Mouse (Mus musculus) CD4-positive helper T cell, adult 2 months (primary cell): ENCODE data around the gene 1700030K09Rik.
A peak's percentile ranks its signal among the peaks of the same experiment; 100 is the strongest.

ENCODE experiments used
- DNase-seq: peaks from one replicate; pipeline ENCODE4 v3.0.0-alpha.2; 2012; ENCODE audit warnings: low read depth, missing footprints, low spot score

Gene 1700030K09Rik

DNA sequence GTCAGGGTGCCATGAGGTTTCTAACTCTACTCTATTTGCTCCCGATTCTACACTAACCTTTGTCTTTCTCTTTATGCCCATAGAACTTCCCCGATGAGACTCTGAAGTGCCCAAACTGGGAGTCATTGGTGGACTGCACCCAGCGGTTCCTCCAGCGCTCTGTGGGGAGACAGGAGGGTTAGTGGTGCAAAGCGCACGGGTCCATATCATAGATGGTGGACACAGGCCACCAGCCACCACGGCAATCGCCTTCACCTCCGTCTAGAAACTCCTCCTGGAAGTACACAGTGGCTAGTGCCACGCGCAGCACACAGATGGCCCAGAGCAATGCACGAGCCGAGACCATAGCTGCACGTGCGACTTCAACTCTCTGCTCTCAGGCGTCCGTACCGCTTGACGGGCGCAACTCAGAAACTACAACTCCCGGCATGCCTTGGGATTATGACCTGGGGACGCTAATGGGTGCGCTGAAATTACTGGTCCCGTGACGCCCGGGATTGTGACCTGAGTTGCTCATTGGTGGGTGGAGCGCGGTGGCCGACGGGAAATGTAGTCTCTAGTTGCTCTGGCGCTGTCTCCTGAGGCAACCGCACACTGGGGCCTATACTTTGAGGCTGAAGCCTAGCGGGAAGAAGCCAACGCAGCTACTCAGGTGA lies at the start of gene 1700030K09Rik, which contains the start of gene Calr3:
Gene 1700030K09Rik, plus strand, starts transcription at position 543 of the 656 bp plus-strand sequence.
Gene Calr3, minus strand, starts transcription at position 533 of the 656 bp plus-strand sequence.
- DNase-seq, result peak; percentile 97

DNA sequence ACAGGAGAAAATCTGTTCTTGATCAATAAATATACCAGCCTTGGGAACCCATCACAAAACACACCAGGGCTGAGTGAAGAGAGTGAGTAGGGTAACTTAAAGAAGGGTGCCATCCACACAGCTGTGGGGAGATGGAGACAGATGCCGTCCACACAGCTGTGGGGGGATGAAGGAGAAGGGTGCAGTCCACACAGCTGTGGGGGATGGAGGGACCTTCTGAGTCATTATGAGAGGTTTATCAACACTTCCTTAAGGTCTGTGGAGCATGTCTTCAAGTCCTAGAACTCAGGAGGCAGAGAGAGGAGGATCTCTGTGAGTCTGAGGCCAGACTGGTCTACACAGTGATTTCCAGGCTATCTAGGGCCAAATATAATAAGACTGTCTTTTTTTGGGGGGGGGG lies 42.3 kb upstream of the 1700030K09Rik start:
- DNase-seq, result no peak

DNA sequence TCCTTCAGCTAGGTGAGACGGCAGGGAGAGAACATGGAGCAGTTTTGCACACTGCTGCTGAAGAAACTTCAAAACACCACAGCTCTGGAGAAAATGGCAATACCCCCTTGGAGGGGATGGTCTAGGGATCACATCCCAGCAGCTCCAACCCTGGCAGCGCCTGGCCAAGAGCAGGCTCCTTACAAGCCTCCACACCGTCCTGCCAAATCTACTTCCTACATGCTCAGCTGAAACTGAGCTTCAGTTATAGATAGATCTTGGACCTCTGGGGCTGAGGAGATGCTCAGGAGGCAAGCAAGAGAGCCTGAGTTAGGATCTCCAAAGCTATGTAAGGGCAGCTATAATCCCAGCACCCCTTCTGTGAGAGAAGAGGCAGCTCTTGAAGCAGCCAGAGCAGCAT lies 40.7 kb upstream of the 1700030K09Rik start:
- DNase-seq, result no peak

DNA sequence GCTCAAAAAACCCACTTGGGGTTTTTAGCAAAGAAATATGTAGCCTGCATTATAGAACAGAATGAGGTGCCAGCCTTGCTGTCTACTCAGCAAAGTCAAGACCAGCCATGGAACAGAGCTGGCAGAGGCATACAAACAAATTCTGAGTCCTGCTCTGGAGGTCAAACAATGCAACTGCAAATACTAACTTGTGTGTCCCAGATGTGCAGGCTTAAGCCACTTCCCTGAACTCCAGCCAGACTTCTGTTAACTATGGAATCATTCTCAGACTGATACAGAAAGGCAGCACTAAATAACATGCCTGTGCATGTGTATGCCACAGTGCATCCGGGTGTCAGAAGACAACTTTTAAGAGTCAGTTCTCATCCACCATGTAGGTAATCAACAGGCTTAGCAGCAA lies 35.8 kb upstream of the 1700030K09Rik start:
- DNase-seq, result no peak

DNA sequence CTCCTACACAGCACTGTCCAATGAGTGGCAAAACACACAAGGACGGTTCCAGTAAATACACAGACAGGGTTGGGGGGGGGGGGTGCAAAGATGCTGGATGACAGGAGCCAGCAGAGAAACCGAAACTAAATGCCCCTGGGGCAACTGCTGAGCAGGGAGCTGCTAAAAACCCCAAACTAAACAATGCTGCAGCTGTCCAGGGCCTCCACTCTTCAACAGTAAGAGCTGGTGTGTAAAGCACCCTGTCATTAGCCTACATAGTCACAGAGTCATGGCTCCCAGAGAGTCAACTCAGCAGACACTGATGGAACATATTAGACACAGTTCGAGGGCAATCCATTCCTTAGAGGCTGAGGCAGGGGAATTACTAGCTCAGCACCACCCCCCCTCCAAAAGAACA lies 34.2 kb upstream of the 1700030K09Rik start:
- DNase-seq, result peak; percentile 23

DNA sequence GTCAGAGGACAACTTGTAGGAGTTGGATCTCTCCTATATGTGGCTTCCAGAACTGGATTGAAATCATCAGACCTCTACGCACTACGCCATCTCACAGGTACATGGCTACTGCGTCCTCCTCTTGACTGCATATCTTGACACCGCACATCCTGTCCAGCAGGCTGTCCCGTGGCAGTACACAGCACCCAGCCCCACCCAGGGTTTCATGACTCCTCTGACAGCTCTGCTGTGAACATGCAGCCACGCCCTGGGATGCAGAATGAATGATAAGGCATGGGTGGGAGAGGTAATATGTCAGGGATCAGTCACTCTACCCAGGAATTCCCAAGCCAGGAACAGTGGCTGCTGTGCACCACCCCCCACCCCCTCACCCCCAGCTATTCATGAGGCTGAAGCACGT lies 29.8 kb upstream of the 1700030K09Rik start:
- no peak for DNase-seq

DNA sequence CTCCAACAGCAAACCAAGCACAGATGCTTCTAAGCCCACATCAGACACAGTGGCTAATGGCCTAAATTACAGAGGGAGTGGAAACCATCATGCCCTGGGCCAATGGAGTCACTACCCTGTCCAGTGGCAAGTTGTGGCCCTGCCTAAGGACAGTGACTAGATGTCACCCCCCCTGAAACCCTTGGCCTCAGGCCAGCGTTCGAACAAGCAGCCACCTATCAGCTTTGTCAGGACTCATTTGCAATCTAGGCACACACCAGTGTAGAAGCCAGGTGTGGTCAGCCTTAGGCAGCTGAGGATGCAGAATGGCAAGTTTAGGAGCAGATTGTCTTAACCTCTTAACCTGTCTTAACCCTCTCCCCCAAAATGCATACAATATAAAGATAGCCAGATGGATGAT lies 28.4 kb upstream of the 1700030K09Rik start:
- DNase-seq, result no peak

DNA sequence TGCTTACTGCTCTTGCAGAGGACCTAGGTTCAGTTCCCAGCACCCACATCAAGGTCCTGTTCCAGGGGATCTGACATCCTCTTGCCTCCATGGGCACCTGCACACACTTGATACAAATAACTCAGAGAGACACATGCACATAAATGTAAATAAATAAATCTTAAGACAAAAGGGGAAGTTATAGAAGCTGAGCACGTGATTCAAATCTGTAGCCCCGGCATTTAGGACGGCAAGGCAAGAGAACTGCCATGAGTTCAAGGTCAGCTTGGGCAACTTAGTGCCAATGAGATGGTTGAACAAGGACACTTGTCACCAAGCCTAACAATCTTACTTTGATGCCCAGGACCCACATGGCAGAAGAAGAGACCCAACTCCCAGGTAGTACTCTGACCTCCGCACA lies 25.6 kb upstream of the 1700030K09Rik start:
- DNase-seq, result no peak

DNA sequence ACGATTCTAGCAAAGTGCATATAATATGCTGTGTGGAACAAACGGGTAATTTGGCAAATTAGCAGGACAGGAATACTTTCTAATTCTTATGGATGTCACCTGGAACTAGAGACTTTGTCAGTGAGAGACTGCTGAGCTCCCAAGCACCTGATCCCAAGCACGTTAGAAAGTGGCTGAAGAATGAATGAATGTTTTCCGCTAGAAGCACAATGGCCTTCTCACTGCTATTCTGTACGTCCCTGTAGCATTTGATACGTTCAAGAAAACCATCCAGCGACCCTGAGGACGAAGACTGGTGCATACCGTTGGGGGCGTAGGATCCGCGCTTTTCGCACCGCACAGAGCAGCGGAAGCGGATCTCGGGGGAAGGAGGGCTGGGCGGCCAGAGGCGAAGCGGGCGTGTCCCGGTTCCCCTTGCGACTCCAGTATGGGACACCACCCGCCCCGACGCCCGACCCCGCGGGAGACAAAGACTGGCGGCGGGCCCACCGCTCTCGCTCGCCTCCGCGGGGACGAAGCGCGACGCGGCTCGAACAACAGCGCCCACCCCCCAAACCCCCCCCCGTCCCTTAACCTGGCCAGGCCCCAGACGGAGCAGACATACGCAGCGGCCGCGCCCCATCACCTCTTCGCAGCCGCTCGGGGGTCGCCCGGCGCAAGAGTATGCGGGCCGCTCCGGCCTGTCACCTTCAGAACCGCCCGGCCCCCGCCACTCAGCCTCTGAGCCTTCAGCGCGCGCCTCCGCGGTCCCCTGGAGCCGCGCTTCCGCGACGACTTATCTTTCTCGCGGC lies 22.9 kb upstream of the 1700030K09Rik start:
- peak; percentile 63 for DNase-seq

DNA sequence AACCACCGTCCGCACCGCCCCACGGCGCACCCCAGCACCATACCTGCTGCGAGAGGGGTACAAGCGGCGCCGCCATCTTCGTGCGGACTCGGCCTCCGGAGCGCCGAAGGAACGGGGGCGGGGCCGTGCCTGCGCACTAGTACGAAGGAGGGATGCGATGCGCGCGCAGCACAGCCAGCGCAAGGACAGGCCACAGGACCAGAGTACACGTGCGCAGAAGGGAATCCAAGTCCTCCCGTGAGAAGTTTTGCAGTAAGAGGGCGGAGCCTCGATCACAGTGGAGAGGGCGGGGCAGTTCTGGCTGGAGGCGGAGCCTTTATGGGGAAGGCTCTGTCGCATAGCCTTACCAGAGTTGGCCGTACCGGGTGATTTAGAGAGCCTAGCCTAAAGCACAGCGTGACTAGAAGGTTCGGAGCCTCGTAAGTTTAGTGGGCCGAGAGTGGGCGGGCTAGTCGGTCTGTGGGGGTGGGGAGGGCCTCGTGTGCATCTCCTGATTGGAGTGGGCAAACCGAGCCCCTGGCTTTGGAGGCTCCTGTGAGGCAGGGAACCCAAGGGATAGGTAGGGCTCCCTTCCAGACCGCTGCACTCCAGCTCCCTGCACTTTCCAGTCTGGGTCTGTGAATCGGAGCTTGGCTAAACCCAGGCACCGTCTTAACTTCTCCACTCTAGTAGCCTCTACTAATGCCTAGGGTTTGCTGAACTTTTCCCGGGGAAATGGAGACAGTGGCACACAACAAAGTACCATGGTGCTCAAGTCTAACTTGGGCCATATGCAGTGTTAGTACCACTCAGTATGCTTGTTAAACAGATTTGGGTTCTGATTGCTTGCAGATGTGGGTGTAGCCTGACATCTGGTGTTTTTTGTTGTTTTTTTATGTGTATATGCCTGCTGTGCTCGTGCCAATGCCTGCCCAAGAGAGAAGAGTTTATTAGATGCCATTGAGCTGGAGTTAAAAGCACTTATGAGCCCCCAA lies 22.0 kb upstream of the 1700030K09Rik start, which contains the start of gene Eps15l1:
Gene Eps15l1, minus strand, starts transcription at position 99 of the 974 bp plus-strand sequence.
- peak; percentile 99 for DNase-seq

DNA sequence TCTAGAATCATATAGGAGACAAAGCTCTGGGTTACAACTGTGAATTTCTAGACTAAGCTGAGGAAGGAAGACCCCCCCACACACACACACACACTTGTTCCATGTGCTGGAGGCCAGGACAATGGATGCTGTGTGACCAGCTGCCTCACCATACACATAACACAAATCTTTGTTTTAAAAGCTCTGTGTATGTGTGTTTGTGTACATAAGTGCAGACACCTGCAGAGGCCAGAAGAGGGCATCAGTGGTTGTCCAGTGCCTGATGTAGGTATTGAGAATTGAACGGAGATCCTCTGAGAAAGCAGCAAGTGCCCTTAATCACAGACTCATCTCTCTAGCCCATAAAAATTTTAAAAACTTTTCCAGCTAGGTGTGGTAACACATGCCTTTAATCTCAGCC lies 20.8 kb upstream of the 1700030K09Rik start:
- peak; percentile 22 for DNase-seq

DNA sequence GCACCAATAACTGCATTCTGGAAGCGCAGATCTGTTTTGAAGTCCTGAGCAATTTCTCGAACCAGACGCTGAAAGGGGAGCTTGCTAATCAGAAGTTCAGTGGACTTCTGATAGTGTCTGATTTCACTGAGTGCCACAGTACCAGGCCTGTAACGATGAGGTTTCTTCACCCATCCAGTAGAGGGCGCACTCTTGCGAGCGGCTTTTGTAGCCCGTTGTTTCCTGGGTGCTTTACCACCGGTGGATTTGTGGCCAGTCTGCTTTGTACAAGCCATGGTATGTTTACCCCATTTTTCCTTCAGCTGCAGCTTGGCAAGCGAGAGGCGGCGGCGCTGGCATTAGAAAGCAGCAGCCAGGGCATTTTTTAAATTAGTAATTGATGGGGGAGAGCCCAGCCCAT lies 14.0 kb upstream of the 1700030K09Rik start:
- peak; percentile 65 for DNase-seq

DNA sequence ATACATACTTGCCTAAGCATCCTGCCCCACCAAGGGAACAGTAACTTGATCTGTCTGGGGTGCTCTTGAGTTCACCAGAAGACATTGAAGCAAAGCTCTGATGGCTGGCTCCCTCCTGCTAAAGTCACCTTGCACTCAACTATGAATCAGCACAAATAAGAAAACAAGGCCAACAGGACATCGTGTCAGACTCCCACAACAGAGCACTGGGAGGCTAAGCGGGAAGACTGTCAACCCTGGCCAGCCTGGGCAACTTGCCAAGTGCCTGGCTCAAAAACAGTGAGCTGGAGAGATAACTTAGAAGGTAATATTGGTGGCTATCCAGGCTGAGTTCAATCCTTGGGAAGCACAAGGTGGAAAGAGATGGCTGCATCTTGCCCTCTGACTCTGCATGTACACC lies 8.7 kb upstream of the 1700030K09Rik start:
- DNase-seq, result no peak

DNA sequence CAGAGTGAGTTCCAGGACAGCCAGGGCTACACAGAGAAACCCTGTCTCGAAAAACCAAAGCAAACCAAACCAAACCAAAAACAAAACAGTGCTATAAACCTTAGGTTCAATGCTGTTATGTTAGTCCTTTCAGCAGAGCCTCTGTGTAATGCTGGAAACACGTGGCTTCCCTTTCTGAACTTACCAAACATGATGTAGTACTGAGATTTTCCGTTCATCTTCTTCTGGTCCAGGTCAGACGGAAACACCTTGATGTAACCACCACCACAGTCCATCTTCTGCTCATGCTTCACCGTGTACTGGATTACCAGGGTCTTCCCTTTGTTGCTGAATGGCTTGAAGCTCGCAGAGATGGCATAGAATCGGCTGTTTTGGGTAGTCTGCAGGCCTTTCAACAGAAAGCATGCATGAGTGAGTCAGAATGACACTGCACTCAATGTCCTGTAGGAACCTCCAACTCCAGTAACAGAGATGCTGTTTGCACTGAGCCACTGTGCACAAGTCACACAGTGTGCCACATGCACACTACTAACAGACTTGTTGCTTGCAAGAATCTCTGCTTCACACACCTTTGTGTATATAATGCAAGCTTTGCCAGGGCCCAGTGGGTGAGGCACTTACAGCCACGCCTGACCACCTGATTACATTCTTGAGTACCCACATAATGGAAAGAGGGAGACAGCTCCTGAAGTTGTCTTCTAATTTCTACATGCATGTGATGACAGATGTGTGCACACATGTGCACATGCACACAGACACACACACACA lies 5.2 kb upstream of the 1700030K09Rik start:
- no peak for DNase-seq

DNA sequence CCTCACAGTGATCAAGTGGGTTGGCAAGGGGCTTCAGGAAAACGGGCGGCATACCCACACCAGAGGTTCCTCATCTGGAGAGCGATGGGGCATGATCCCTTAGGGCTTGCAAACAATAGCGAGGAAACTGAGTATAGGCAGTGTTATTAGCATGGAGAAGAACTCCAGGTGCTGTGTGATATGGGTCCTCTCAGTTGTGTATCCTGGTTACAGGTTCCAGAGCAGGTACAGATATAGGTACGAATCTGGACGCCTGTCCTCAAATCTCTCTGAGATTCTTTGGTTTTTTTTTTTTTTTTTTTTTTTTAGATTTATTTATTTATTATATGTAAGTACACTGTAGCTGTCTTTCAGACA lies 292 bp downstream of the 1700030K09Rik start:
- DNase-seq, result no peak

DNA sequence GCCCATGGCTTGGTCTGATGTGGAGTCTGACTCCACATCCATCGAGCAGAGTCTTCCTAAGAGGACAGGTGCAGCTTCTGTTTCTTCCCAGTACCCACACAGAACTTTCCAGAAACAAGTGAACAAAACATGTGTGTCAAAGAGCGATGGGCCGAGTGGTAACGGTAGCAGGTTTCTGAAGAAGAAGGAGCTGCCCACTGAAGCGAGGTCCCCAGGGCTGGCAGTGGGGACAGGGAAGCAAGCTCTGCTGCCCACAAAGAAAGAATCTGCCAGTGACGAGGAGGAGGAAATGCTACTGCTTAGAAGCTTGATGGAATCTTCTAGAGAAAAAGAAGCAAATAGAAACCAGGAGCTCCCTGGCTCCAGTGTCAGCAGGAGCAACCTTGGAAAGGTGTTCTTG lies 1.4 kb downstream of the 1700030K09Rik start:
- no peak for DNase-seq

DNA sequence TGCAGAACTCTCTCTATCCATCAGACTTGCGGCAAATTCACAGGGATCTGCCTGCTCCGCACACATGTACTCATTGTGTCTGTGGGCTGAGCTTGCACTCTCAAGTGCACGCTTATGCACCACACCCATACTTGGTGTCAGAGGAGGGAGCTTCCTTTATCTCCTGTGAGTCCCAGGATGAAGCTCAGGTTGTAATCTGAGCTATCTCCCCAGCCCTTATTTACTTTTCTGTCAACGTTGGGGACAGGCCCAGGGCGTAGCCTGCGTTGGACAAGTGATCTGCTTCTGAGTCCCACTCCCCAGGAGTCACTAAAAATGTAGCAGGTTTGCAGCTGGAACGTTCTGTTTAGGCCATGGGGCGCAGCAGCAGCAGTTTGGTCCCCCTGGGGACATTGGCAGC lies 7.8 kb downstream of the 1700030K09Rik start:
- DNase-seq, result no peak

DNA sequence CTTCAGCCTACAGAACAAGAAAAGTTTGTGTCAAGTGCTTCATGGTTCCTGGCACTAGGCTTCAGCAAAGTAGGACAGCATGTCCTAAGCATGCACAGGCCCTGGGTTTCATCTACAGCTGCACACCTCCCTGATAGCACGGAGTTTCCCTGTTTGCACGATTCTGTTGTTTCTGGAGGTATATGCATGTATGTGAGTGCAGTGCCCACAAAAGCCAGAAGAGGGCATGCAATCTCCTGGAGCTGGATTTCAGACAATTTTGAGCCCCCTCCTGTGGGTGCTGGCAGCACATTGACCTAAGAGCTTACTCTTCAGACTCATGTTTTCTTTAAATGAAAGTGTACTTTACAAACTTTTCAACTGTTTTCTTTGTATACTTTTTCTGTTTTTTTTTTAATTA lies 10.2 kb downstream of the 1700030K09Rik start:
- DNase-seq, result no peak

DNA sequence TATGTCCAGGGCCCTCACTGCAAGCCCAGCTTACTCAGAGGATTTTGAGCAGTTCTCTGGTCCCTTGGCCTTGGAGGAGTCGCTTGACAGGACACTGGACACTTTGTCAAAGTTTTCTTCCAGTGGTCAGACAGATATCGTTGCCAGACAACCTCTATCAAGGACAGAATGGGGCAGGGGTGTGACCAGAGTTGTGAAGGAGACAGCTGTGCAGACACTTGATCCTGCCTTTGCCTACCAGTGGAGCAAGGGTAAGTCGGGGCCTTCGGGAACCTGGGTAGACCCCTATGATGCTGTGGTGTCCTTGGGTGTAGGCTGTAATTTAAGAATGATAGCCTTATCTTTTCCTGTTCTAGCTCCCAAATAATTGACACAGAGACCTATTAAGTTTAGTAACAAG lies 11.6 kb downstream of the 1700030K09Rik start:
- no peak for DNase-seq

DNA sequence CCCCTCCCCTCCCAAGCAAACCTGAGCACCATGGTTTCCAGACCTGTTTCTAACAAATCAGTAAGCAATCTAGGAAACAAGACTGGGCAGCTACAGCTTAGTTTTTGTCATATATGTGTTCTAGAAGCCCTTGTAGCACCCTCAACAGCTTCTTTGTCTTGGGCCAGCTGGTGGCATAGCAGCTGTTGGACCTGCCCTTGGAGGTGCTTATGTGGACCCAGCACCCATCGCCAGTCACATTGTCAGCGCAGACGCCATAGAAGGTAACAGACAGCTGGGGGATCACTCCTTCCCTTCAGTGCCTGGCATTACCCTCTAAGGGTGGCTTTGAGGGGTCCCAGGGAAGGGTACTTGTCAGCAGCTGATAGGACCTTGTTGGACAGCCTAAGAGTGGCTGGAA lies 14.1 kb downstream of the 1700030K09Rik start:
- DNase-seq, result no peak

DNA sequence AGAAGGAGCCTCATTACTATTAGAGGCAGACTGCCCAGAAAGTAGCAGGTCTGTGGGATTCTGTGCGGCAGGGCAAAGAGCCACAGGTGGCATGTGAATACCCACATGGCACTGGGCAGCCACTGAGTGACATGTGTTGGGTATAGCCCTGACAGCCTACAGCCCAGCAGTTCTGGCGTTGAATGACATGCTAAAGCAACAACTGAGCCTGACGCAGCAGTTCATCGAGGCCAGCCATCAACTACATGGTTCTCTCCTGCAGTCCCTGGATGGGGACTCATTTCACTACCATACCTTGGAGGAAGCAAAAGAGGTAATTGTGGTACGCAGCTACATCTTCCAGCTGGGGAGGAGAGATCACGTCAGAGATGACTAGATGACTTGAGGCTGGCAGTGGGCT lies 14.8 kb downstream of the 1700030K09Rik start:
- no peak for DNase-seq
